Mouse (Mus musculus): ENCODE results near the gene Vps37b.
"Not testable (repeated sequence)": the region's sequence is repeated elsewhere in the genome, so short reads cannot be mapped to it uniquely, and the experiment has no call there.

Vps37b gene

DNA sequence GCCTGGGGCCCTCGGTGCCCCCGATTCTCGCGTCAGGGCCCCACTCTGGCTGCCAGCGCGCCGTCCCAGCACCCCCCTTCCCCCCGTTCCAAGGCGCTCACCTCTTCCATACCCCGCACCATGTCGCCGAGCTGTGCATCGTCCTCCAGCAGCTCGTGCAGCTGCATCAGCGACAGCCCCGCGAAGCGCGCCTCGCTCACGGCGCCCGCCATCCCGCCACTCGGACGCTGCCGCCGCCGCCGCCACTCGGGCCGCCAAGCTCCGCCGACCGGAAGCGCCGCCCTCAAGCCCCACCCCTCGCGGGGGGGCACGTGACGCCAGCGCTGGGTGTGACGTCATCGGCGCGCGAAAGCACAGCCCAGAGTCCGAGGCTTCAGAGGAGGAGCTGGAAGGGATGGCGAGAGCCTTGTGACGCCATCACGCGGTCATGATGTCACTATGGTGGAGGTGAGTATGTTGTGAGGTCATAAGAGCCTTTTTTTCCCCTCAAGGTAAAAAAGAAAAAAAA is at the start of gene Vps37b:
Gene Vps37b (minus strand): TSS at position 270 of the 508 bp plus-strand sequence.
- POLR2A ChIA-PET, result interaction anchor here (0.5 to 2.7 kb wide), 27 partner anchors 10 to 1779 kb away, joined by 3 to 20 read pairs (median 4); partner anchors contain the start of genes Ccdc62 (in 2 of the 4) and Abcb9 (in 1 of the 4)
- CTCF ChIA-PET, result interaction anchor here (0.6 to 2.4 kb wide), 15 partner anchors 15 to 868 kb away, joined by 3 to 9 read pairs (median 4); partner anchors contain the start of gene Arl6ip4 (in 1 of the 4)

- POLR2A ChIA-PET, result interaction anchor here in 2 of 4 experiments (0.6 to 1.8 kb wide), 5 partner anchors 9 to 69 kb away, joined by 3 to 4 read pairs (median 3); partner anchors contain the start of gene Abcb9 (in 1 of the 2)
- CTCF ChIA-PET, result no interaction called here
Measured at GRCm38 (mm10) chr5:124079880-124080279, 47.8 kb upstream of the Vps37b start.

DNA sequence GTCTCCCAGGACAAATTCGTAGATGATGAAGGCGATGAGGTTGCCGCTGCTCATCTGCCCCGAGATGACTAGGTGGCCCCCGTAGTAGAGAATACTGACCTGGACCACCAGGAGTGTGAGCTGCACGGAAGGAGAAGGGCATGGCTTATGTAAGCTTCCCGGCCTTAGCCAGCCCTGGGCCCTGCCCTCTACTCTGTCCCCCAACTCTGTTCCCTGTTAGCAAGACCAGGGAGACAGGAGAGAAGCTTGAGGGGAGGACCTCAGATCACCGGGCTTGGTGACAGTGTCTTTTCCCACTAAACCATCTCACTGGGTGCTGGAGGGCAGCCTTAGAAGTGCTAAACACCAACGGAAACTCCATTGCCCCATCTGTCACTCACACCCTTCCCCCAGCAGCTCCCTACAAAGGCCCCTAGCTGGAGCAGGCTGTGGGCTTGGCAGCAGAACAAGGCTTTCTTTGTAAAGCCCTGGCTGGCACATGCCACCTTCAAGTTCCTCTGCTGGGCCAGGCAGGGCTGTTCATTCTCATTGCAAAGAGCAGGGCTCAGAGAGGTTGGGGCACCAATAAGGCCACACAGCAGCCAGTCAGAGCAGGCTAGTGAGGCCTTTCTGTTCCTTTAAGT is 46.8 kb upstream of the Vps37b start:
- ChIA-PET CTCF (interaction anchor here in 2 of 4 experiments (0.5 to 0.6 kb wide), 2 partner anchors 22 to 205 kb away, joined by 3 read pairs; no protein-coding TSS in a partner anchor), POLR2A (interaction anchor here in 3 of 4 experiments (0.9 to 1.7 kb wide), 7 partner anchors 13 to 81 kb away, joined by 3 to 6 read pairs (median 3); partner anchors contain the start of gene Abcb9 (in 1 of the 3))

GRCm38 (mm10) chr5:124077856-124078460 is 45.9 kb upstream of the Vps37b start:
- POLR2A ChIA-PET, result interaction anchor here in 3 of 4 experiments (0.6 to 2.0 kb wide), 10 partner anchors 8 to 80 kb away, joined by 3 to 6 read pairs (median 3); partner anchors contain the start of genes Abcb9 (in 3 of the 3) and Vps37b (in 1 of the 3)
- CTCF ChIA-PET, result interaction anchor here in 2 of 4 experiments (0.6 to 1.5 kb wide), 4 partner anchors 18 to 83 kb away, joined by 3 to 6 read pairs (median 4); no protein-coding TSS in a partner anchor

- ChIA-PET POLR2A (interaction anchor here in 3 of 4 experiments (0.7 to 2.5 kb wide), 23 partner anchors 8 to 328 kb away, joined by 3 to 16 read pairs (median 4); partner anchors contain the start of genes Abcb9 (in 3 of the 3), Vps37b (in 2 of the 3), Kntc1 (in 1 of the 3) and Rsrc2 (in 1 of the 3)), CTCF (interaction anchor here (0.6 to 2.2 kb wide), 7 partner anchors 7 to 85 kb away, joined by 3 to 6 read pairs (median 4); partner anchors contain the start of gene Abcb9 (in 1 of the 4))
Measured at GRCm38 (mm10) chr5:124077241-124077640, 45.2 kb upstream of the Vps37b start.

GRCm38 (mm10) chr5:124076559-124076958 is 44.5 kb upstream of the Vps37b start:
- POLR2A ChIA-PET, result interaction anchor here in 3 of 4 experiments (0.6 to 2.5 kb wide), 34 partner anchors 8 to 1255 kb away, joined by 3 to 16 read pairs (median 4); partner anchors contain the start of genes Vps37b (in 3 of the 3), Abcb9 (in 2 of the 3), 2810006K23Rik (in 1 of the 3) and Kntc1 (in 1 of the 3)

GRCm38 (mm10) chr5:124075716-124076115 is 43.6 kb upstream of the Vps37b start:
- ChIA-PET CTCF (interaction anchor here (0.7 to 3.5 kb wide), 8 partner anchors 9 to 146 kb away, joined by 3 to 16 read pairs (median 5); partner anchors contain the start of gene Vps37b (in 1 of the 4)), POLR2A (interaction anchor here in 3 of 4 experiments (0.6 to 2.5 kb wide), 21 partner anchors 9 to 351 kb away, joined by 3 to 16 read pairs (median 4); partner anchors contain the start of genes Abcb9 (in 2 of the 3), 2810006K23Rik (in 1 of the 3) and Mphosph9 (in 1 of the 3))

More at GRCm38 (mm10) chr5:124076559-124076958, 44.5 kb upstream of the Vps37b start:
- CTCF ChIA-PET, result interaction anchor here (0.6 to 3.5 kb wide), 13 partner anchors 8 to 147 kb away, joined by 3 to 16 read pairs (median 4); partner anchors contain the start of genes Abcb9 (in 1 of the 4) and Vps37b (in 1 of the 4)

GRCm38 (mm10) chr5:124074845-124075307 is 42.8 kb upstream of the Vps37b start:
- CTCF ChIA-PET, result interaction anchor here (0.5 to 3.5 kb wide), 4 partner anchors 10 to 477 kb away, joined by 3 to 16 read pairs (median 4); no protein-coding TSS in a partner anchor
- POLR2A ChIA-PET, result interaction anchor here in 2 of 4 experiments (0.6 to 2.5 kb wide), 8 partner anchors 8 to 335 kb away, joined by 3 to 16 read pairs (median 4); partner anchors contain the start of gene Abcb9 (in 1 of the 2)

DNA sequence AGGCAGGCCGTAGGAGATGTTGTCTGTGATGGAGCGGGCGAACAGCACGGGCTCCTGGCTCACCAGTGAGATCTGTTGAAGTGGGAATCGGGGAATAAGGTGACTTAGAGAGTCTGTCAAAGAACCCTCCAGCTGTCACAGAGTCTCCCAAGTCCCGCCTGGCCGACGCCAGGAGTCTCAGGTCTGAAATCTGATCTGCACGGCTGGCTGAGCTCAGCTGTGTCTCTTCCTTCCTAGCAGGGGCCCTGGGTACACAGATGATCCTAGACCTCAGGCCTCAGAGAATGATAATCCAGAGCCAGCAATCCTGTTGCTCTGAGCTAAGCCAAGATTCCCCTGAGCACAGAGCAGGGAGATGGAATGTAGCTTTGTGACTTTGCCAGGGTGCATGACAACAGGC is 41.6 kb upstream of the Vps37b start:
- CTCF ChIA-PET, result interaction anchor here in 1 of 4 experiments (0.7 to 3.5 kb wide), 2 partner anchors 11 to 410 kb away, joined by 3 to 16 read pairs; no protein-coding TSS in a partner anchor
- POLR2A ChIA-PET, result interaction anchor here in 1 of 4 experiments (1.0 to 1.9 kb wide), 2 partner anchors 34 to 76 kb away, joined by 3 to 4 read pairs; no protein-coding TSS in a partner anchor

- CTCF ChIA-PET, result interaction anchor here in 1 of 4 experiments (0.5 kb wide), 1 partner anchor 172 kb away, joined by 14 read pairs; no protein-coding TSS in a partner anchor
- POLR2A ChIA-PET, result interaction anchor here in 1 of 4 experiments (1.1 kb wide), 1 partner anchor 136 kb away, joined by 3 read pairs; no protein-coding TSS in a partner anchor
Measured at GRCm38 (mm10) chr5:124069657-124070056, 37.6 kb upstream of the Vps37b start.

DNA sequence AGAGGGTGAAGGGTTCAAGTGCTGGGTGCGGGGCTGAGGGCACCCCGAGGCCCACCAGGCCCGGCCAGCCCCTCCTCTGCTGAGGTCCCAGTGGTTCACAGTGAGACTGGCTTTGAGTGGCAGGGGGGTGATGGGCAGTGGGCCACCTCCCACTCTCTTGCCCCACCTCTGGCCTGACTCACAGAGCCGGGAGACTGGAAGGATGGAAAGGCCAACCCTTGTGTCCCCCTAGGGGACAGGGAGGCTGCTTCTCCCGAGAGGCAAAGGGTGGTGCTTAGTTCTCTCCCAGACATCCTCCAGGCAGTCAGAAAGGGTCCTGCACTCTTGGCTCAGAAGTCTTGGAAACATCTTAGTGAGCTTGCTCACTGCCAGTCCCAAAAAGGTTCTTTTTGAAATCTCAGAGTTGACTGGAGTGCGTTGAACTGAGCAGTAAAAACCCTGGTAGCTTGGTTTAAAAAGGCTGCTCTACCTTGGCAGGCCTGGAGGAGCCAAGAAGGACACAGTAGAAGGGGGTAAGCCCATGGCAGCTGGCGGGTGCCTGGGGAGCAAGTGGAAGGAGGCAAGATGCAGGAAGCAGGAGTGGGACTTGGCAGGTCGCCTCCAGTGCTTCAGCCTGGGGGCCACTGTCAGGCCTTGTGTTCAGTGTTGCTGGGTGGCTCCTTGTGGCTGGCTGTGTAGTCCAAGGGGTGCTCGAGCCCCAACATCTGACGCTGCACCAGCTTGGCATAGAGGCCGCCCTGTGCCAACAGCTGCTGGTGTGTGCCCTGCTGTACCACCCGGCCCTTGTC is 30.2 kb upstream of the Vps37b start:
- CTCF ChIA-PET, result interaction anchor here in 2 of 4 experiments (0.5 kb wide), 2 partner anchors 47 to 1183 kb away, joined by 6 to 8 read pairs; no protein-coding TSS in a partner anchor

DNA sequence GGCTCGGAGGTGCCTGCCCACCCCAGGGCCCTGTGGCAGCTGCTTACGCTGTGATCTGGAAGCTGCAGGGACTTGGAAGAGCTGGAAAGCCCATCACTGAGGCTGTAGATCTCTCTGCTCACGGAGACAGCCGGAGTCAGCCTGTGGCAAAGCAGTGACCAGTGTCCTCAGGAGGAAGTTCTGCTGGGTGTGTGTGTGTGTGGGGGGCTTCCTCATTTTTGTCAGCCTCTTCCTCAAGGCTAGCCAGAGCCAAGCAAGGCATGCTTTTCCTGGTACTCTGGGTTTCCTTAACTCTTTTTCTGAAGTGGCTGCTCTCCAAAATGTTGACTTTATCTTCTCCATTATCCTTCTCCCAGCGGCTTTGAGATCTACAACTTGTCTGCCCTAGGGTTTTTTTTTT is 27.6 kb upstream of the Vps37b start:
- ChIA-PET CTCF (no interaction called here), POLR2A (interaction anchor here in 2 of 4 experiments (0.6 to 1.3 kb wide), 2 partner anchors 17 to 18 kb away, joined by 3 to 4 read pairs; no protein-coding TSS in a partner anchor)

More for the DNA sequence above, 30.2 kb upstream of the Vps37b start:
- POLR2A ChIA-PET, result no interaction called here

- CTCF ChIA-PET, result interaction anchor here in 2 of 4 experiments (0.6 to 0.7 kb wide), 2 partner anchors 67 to 86 kb away, joined by 4 read pairs; no protein-coding TSS in a partner anchor
- POLR2A ChIA-PET, result interaction anchor here in 2 of 4 experiments (0.6 kb wide), 2 partner anchors 15 to 17 kb away, joined by 3 to 4 read pairs; no protein-coding TSS in a partner anchor
Measured at GRCm38 (mm10) chr5:124058749-124059148, 26.7 kb upstream of the Vps37b start.

DNA sequence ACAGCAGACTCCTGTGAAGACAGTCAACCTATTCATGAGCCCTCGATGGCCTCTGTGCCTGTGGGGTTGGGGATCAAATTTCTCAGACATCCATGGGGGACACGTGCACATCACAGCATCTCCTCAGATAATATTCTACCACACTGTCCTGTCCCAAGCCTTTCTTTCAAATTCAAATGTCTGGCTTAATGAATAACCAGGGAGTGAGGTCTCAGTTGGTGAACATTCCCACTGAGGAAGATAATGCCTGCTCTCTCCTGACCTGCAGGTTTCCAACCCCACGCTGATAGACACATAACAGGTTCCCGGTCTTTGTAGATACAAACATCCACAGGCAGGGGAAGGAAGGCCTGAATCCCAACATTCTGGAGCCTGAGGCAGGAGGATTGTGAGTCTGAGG is 24.9 kb upstream of the Vps37b start:
- CTCF ChIA-PET, result interaction anchor here in 1 of 4 experiments (0.6 kb wide), 1 partner anchor 22 kb away, joined by 3 read pairs; no protein-coding TSS in a partner anchor
- POLR2A ChIA-PET, result interaction anchor here in 1 of 4 experiments (0.6 kb wide), 1 partner anchor 419 kb away, joined by 3 read pairs; no protein-coding TSS in a partner anchor

- CTCF ChIA-PET, result interaction anchor here in 1 of 4 experiments (0.6 to 1.0 kb wide), 2 partner anchors 29 to 194 kb away, joined by 3 to 4 read pairs; no protein-coding TSS in a partner anchor
- POLR2A ChIA-PET, result no interaction called here
Measured at GRCm38 (mm10) chr5:124056219-124056618, 24.1 kb upstream of the Vps37b start.

DNA sequence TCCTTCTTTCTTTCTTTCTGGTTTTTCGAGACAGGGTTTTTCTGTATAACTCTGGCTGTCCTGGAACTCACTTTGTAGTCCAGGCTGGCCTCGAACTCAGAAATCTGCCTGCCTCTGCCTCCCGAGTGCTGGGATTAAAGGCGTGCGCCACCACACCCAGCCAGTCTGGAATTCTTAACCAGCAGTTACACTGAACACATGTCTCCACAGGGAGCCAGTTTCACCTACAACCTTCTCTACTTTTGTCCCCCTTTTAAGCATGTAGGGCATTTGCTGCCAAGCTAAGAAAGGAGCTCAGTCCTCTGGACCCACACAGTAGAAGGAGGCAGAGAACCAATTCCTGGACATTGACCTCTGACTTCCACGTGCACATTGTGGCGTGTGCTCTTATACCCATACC is 20.6 kb upstream of the Vps37b start:
- POLR2A ChIA-PET, result interaction anchor here in 3 of 4 experiments (0.6 to 1.7 kb wide), 8 partner anchors 9 to 914 kb away, joined by 3 to 7 read pairs (median 4); partner anchors contain the start of genes 2810006K23Rik (in 1 of the 3), Mphosph9 (in 1 of the 3) and Vps37b (in 1 of the 3)
- CTCF ChIA-PET, result not testable (repeated sequence)

Data from embryonic stem cell, embryonic (primary cell).